Mouse (Mus musculus) liver, postnatal 0 days (tissue): ENCODE measurements around the gene Gstm5.

Source experiments
- CTCF ChIP-seq: sonication (generic); IDR thresholded peaks from 2 replicates; pipeline ENCODE4 v1.5.1; 2016; ENCODE audit warnings: antibody characterized with exemption, low read depth
- EP300 ChIP-seq: IDR thresholded peaks from 2 replicates; pipeline ENCODE4 v1.6.1; 2016; ENCODE audit warnings: antibody characterized with exemption, low read depth, mild to moderate bottlenecking

DNA sequence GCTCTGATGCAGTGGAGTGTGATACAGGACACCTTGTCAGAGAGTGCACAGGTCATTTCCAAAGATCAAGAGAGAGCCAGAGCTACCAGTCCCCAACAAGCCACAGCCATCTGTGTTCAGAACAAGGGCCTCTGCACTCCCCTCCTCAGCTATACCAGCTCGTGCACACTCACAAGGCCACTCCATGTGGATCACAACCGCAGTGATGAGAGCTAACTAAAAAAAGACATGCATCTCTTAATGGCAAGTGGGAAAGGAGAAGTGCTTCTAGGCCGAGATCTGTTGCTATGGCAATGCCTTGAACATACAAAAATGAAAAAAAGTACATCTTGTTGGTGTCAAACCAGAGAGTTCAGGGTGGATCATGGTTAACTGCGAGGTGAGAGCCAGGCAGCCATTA, 44.2 kb downstream of the Gstm5 start:
- TF ChIP-seq CTCF, result no peak
- no peak for TF ChIP-seq EP300
